Mouse (Mus musculus) hindbrain, embryonic 15.5 days (tissue): ENCODE measurements around the gene Plod3. TPM values are rescaled to one million over a fixed set of nuclear protein-coding genes. Genes with fewer than 3 reads are reported as not detected.

ENCODE experiments used
- ATAC-seq: fragments of 200-750 bp; cut with Nextera tagmentation; 2 replicates; pipeline ENCODE4 v1.8.0; 2017; ENCODE audit warnings: low read depth, moderate number of reproducible peaks, moderate TSS enrichment; ENCODE audit not compliant: low FRiP score
- H3K27ac ChIP-seq: fragments of 300-500 bp; sonication (generic); replicated peaks from 2 replicates; pipeline ENCODE4 v1.5.1; 2015; ENCODE audit warnings: mild to moderate bottlenecking, inconsistent platforms
- H3K27me3 ChIP-seq: fragments of 300-500 bp; sonication (generic); 2 replicates; pipeline ENCODE4 v1.6.1; 2015; ENCODE audit warnings: control low read depth, inconsistent platforms
- H3K36me3 ChIP-seq: fragments of 300-500 bp; sonication (generic); 2 replicates; pipeline ENCODE4 v1.6.1; 2015; ENCODE audit warnings: control low read depth, inconsistent platforms
- H3K4me1 ChIP-seq: fragments of 300-500 bp; sonication (generic); replicated peaks from 2 replicates; pipeline ENCODE4 v1.6.1; 2015; ENCODE audit warnings: control low read depth, inconsistent platforms
- H3K4me2 ChIP-seq: fragments of 300-500 bp; sonication (generic); 2 replicates; pipeline ENCODE4 v1.6.1; 2015; ENCODE audit warnings: moderate library complexity, mild to moderate bottlenecking, inconsistent platforms
- H3K4me3 ChIP-seq: fragments of 300-500 bp; sonication (generic); 2 replicates; pipeline ENCODE4 v1.5.1; 2015; ENCODE audit warnings: mild to moderate bottlenecking, inconsistent platforms
- H3K9ac ChIP-seq: fragments of 300-500 bp; sonication (generic); 2 replicates; pipeline ENCODE4 v1.6.1; 2015; ENCODE audit warnings: inconsistent platforms
- H3K9me3 ChIP-seq: fragments of 300-500 bp; sonication (generic); 2 replicates; pipeline ENCODE4 v1.6.1; 2016; ENCODE audit warnings: control low read depth, inconsistent platforms
- WGBS: fragments of 180-500 bp; shearing (Covaris S2); methylation state at CpG from one replicate; pipeline ENCODE4 v1.1.7; 2015; 5-methylcytosine and 5-hydroxymethylcytosine counted together
- polyA plus RNA-seq: library from polyadenylated mRNA; unstranded; fragments of >200 nt; fragmentation: Nextera tagmentation; extraction: Ambion mirVana; gene quantifications from 2 replicates; pipeline ENCODE4 v1.2.1, GENCODE M21; 2015

Gene Plod3
- polyA plus RNA-seq, 1 experiment from 2014 or later: 39.1 TPM

GRCm38 (mm10) chr5:136953015-136953414 lies 33.8 kb upstream of the Plod3 start, which contains the start of gene Fis1:
Gene Fis1, plus strand, starts transcription at chr5:136953275.
- H3K27ac ChIP-seq: peak within 1 kb of the TSS; percentile 71
- under 1% methylated on average over 23 of the region's 23 CpGs for WGBS
- peaks cover 5% of the 10 kb centered on the region; the same call in 1 of the 2 replicates for H3K36me3 ChIP-seq
- peak; percentile 98 for ATAC-seq
- H3K4me2 ChIP-seq: peak within 1 kb of the TSS; percentile 76
- H3K4me3 ChIP-seq: peak within 1 kb of the TSS; percentile 64
- no peaks in the 10 kb centered on the region for H3K9me3 ChIP-seq
- peaks cover 23% of the 10 kb centered on the region for H3K4me1 ChIP-seq
- no peaks in the 10 kb centered on the region for H3K27me3 ChIP-seq
- H3K9ac ChIP-seq: peak within 1 kb of the TSS; percentile 68

- no peaks in the 10 kb centered on the region for H3K27me3 ChIP-seq
- peaks cover 23% of the 10 kb centered on the region for H3K4me1 ChIP-seq
- no peak; the same call in 1 of the 2 replicates for ATAC-seq
- peaks cover 5% of the 10 kb centered on the region; the same call in 1 of the 2 replicates for H3K36me3 ChIP-seq
- WGBS: 3% methylated on average over 12 of the region's 12 CpGs
- no peaks in the 10 kb centered on the region for H3K9me3 ChIP-seq
- H3K4me2 ChIP-seq: peak overlapping the region; percentile 76
- peak overlapping the region; percentile 68 for H3K9ac ChIP-seq
- peak overlapping the region; percentile 71 for H3K27ac ChIP-seq
- H3K4me3 ChIP-seq: peak overlapping the region; percentile 64
These were observed 33.3 kb upstream of the Plod3 start for GRCm38 (mm10) chr5:136953440-136953951.

- ATAC-seq: no peak
- Histone ChIP-seq H3K27me3 (no peaks in the 10 kb centered on the region), H3K4me1 (peaks cover 23% of the 10 kb centered on the region), H3K4me2 (no peak overlapping the region), H3K9ac (no peak overlapping the region), H3K4me3 (no peak overlapping the region), H3K27ac (no peak overlapping the region), H3K9me3 (no peaks in the 10 kb centered on the region), H3K36me3 (peaks cover 5% of the 10 kb centered on the region; the same call in 1 of the 2 replicates)
- 90% methylated on average over 4 of the region's 4 CpGs for WGBS
These were observed 31.2 kb upstream of the Plod3 start for GRCm38 (mm10) chr5:136955622-136956021.

GRCm38 (mm10) chr5:136957250-136957649 lies 29.6 kb upstream of the Plod3 start:
- Histone ChIP-seq H3K4me1 (peaks cover 35% of the 10 kb centered on the region), H3K4me2 (no peak overlapping the region), H3K27ac (no peak overlapping the region), H3K4me3 (no peak overlapping the region), H3K9ac (no peak overlapping the region), H3K9me3 (no peaks in the 10 kb centered on the region), H3K27me3 (no peaks in the 10 kb centered on the region), H3K36me3 (peaks cover 5% of the 10 kb centered on the region; the same call in 1 of the 2 replicates)
- WGBS: 94% methylated on average over 1 of the region's 1 CpGs
- no peak for ATAC-seq

GRCm38 (mm10) chr5:136958991-136959605 lies 27.7 kb upstream of the Plod3 start:
- WGBS: 56% methylated on average over 5 of the region's 5 CpGs
- no peaks in the 10 kb centered on the region for H3K9me3 ChIP-seq
- no peak for ATAC-seq
- H3K4me1 ChIP-seq: peaks cover 39% of the 10 kb centered on the region
- peaks cover 7% of the 10 kb centered on the region; the same call in 1 of the 2 replicates for H3K36me3 ChIP-seq
- H3K4me3 ChIP-seq: no peak overlapping the region
- no peaks in the 10 kb centered on the region for H3K27me3 ChIP-seq
- H3K4me2 ChIP-seq: no peak overlapping the region
- H3K9ac ChIP-seq: no peak overlapping the region
- no peak overlapping the region for H3K27ac ChIP-seq

- WGBS: 93% methylated on average over 6 of the region's 6 CpGs
- H3K9ac ChIP-seq: no peak overlapping the region
- no peaks in the 10 kb centered on the region for H3K27me3 ChIP-seq
- ATAC-seq: no peak
- no peaks in the 10 kb centered on the region for H3K9me3 ChIP-seq
- H3K36me3 ChIP-seq: peaks cover 15% of the 10 kb centered on the region; the same call in 1 of the 2 replicates
- H3K4me3 ChIP-seq: no peak overlapping the region
- H3K4me2 ChIP-seq: no peak overlapping the region
- no peak overlapping the region for H3K27ac ChIP-seq
- peaks cover 29% of the 10 kb centered on the region for H3K4me1 ChIP-seq
These were observed 26.8 kb upstream of the Plod3 start for GRCm38 (mm10) chr5:136960053-136960452.

GRCm38 (mm10) chr5:136961334-136961982 lies 25.4 kb upstream of the Plod3 start:
- peak; percentile 68 for ATAC-seq
- peaks cover 20% of the 10 kb centered on the region for H3K4me1 ChIP-seq
- no peaks in the 10 kb centered on the region for H3K9me3 ChIP-seq
- H3K4me2 ChIP-seq: peak overlapping the region; percentile 84
- peaks cover 20% of the 10 kb centered on the region for H3K36me3 ChIP-seq
- H3K4me3 ChIP-seq: peak overlapping the region; percentile 85
- H3K27me3 ChIP-seq: no peaks in the 10 kb centered on the region
- 26% methylated on average over 5 of the region's 5 CpGs for WGBS
- H3K27ac ChIP-seq: peak overlapping the region; percentile 97
- H3K9ac ChIP-seq: peak overlapping the region; percentile 89

GRCm38 (mm10) chr5:136961983-136962461 lies 24.8 kb upstream of the Plod3 start:
- H3K36me3 ChIP-seq: peaks cover 20% of the 10 kb centered on the region
- H3K27me3 ChIP-seq: no peaks in the 10 kb centered on the region
- peak overlapping the region; percentile 97 for H3K27ac ChIP-seq
- H3K9me3 ChIP-seq: no peaks in the 10 kb centered on the region
- peak overlapping the region; percentile 84 for H3K4me2 ChIP-seq
- WGBS: 0% methylated on average over 20 of the region's 20 CpGs
- ATAC-seq: peak; percentile 94
- H3K9ac ChIP-seq: peak overlapping the region; percentile 89
- peak overlapping the region; percentile 85 for H3K4me3 ChIP-seq
- H3K4me1 ChIP-seq: peaks cover 20% of the 10 kb centered on the region

- Histone ChIP-seq H3K27me3 (no peaks in the 10 kb centered on the region), H3K4me3 (peak overlapping the region; percentile 85), H3K4me1 (peaks cover 20% of the 10 kb centered on the region), H3K9me3 (no peaks in the 10 kb centered on the region), H3K36me3 (peaks cover 21% of the 10 kb centered on the region), H3K27ac (peak overlapping the region; percentile 97), H3K4me2 (peak overlapping the region; percentile 84), H3K9ac (peak overlapping the region; percentile 89)
- 1% methylated on average over 10 of the region's 10 CpGs for WGBS
- peak; percentile 45 for ATAC-seq
These were observed 24.3 kb upstream of the Plod3 start for GRCm38 (mm10) chr5:136962501-136962900.

GRCm38 (mm10) chr5:136962966-136963540 lies 23.8 kb upstream of the Plod3 start:
- H3K9me3 ChIP-seq: no peaks in the 10 kb centered on the region
- peaks cover 26% of the 10 kb centered on the region for H3K36me3 ChIP-seq
- peak overlapping the region; percentile 85 for H3K4me3 ChIP-seq
- H3K4me2 ChIP-seq: peak overlapping the region; percentile 84
- peaks cover 20% of the 10 kb centered on the region for H3K4me1 ChIP-seq
- peak overlapping the region; percentile 89 for H3K9ac ChIP-seq
- ATAC-seq: no peak
- H3K27me3 ChIP-seq: no peaks in the 10 kb centered on the region
- 73% methylated on average over 8 of the region's 8 CpGs for WGBS
- peak overlapping the region; percentile 97 for H3K27ac ChIP-seq

GRCm38 (mm10) chr5:136965210-136965609 lies 21.6 kb upstream of the Plod3 start:
- no peak overlapping the region for H3K27ac ChIP-seq
- no peak overlapping the region for H3K9ac ChIP-seq
- H3K27me3 ChIP-seq: no peaks in the 10 kb centered on the region
- H3K9me3 ChIP-seq: no peaks in the 10 kb centered on the region
- WGBS: 93% methylated on average over 8 of the region's 9 CpGs
- ATAC-seq: no peak
- peaks cover 30% of the 10 kb centered on the region for H3K36me3 ChIP-seq
- no peak overlapping the region for H3K4me2 ChIP-seq
- no peak overlapping the region for H3K4me3 ChIP-seq
- peaks cover 20% of the 10 kb centered on the region for H3K4me1 ChIP-seq

GRCm38 (mm10) chr5:136965686-136966085 lies 21.1 kb upstream of the Plod3 start:
- H3K4me1 ChIP-seq: peaks cover 20% of the 10 kb centered on the region
- H3K9ac ChIP-seq: no peak overlapping the region

More at GRCm38 (mm10) chr5:136965686-136966085, 21.1 kb upstream of the Plod3 start:
- no peak overlapping the region for H3K27ac ChIP-seq
- peaks cover 30% of the 10 kb centered on the region for H3K36me3 ChIP-seq
- 93% methylated on average over 7 of the region's 8 CpGs for WGBS
- no peak for ATAC-seq
- H3K4me2 ChIP-seq: no peak overlapping the region
- H3K9me3 ChIP-seq: no peaks in the 10 kb centered on the region
- H3K4me3 ChIP-seq: no peak overlapping the region
- H3K27me3 ChIP-seq: no peaks in the 10 kb centered on the region
